Comparison of ENCODE assay signal across 8 mouse cellular contexts in genomic region chr9:13296274-13297121, GRCm38 (mm10). TPM values are rescaled to one million over a fixed set of nuclear protein-coding genes. Genes with fewer than 3 reads are reported as not detected.
DNase-seq lines count a peak whose midpoint lies in the region; ATAC-seq and TF ChIP-seq lines count a peak whose summit lies in the region.

No protein-coding gene starts in this region.

- H3K9ac ChIP-seq in ES-Bruce4 (ENCODE audit: low read depth, poor library complexity, severe bottlenecking) = no peak overlapping the region
- peak overlapping the region; percentile 53 for H3K9ac ChIP-seq in forebrain, embryonic 12.5 days
- H3K9ac ChIP-seq in heart, postnatal 0 days (replicated peaks; ENCODE audit: low read depth, low read length) = peak overlapping the region; percentile 72
- H3K9ac ChIP-seq in liver, embryonic 16.5 days (ENCODE audit: low read depth, low read length) = peak overlapping the region; percentile 61
- H3K9ac ChIP-seq in neural tube, embryonic 12.5 days = peak overlapping the region; percentile 70
- H3K9ac ChIP-seq in stomach, postnatal 0 days (ENCODE audit: low read length) = peak overlapping the region; percentile 69

- TF ChIP-seq EP300 in ES-Bruce4 (IDR thresholded peaks at IDR 0.05; ENCODE audit: insufficient read depth, low read depth, low read length) = no peak
- TF ChIP-seq EP300 in heart, postnatal 0 days (IDR thresholded peaks at IDR 0.05; ENCODE audit: low read depth) = no peak
- TF ChIP-seq EP300 in stomach, postnatal 0 days (optimal IDR thresholded peaks at IDR 0.05) = no peak

- H3K4me1 ChIP-seq in ES-Bruce4 (ENCODE audit: control insufficient read depth, insufficient read depth, low read length) = no peaks in the 10 kb centered on the region
- H3K4me1 ChIP-seq in forebrain, embryonic 12.5 days = peaks cover 39% of the 10 kb centered on the region
- peaks cover 30% of the 10 kb centered on the region for H3K4me1 ChIP-seq in heart, postnatal 0 days (ENCODE audit: control insufficient read depth, insufficient read depth)
- peaks cover 18% of the 10 kb centered on the region for H3K4me1 ChIP-seq in liver, embryonic 16.5 days (ENCODE audit: control insufficient read depth, low read depth, low read length)
- H3K4me1 ChIP-seq in neural tube, embryonic 12.5 days = peaks cover 42% of the 10 kb centered on the region
- H3K4me1 ChIP-seq in stomach, postnatal 0 days (replicated peaks; ENCODE audit: control insufficient read depth, insufficient read depth) = peaks cover 13% of the 10 kb centered on the region; the same call in 1 of the 2 replicates

- TF ChIP-seq CTCF in ES-Bruce4 (IDR thresholded peaks at IDR 0.05; ENCODE audit: low read depth, low read length) = peak; percentile 24
- TF ChIP-seq CTCF in heart, postnatal 0 days (IDR thresholded peaks at IDR 0.05; ENCODE audit: low read depth) = peak; percentile 72
- peak; percentile 88 for TF ChIP-seq CTCF in stomach, postnatal 0 days (IDR thresholded peaks at IDR 0.05; ENCODE audit: low read depth)

- peak overlapping the region; percentile 71 for H3K4me2 ChIP-seq in forebrain, embryonic 12.5 days
- peak overlapping the region; percentile 94 for H3K4me2 ChIP-seq in heart, postnatal 0 days (ENCODE audit: low read depth, low read length)
- H3K4me2 ChIP-seq in liver, embryonic 16.5 days (ENCODE audit: low read depth, low read length) = peak overlapping the region; percentile 83
- peak overlapping the region; percentile 96 for H3K4me2 ChIP-seq in neural tube, embryonic 12.5 days (replicated peaks)
- H3K4me2 ChIP-seq in stomach, postnatal 0 days (replicated peaks; ENCODE audit: low read depth) = peak overlapping the region; percentile 97

- peak; percentile 68 for DNase-seq in c-Kit-positive CD71-positive TER-119-positive erythroid progenitor cells, embryonic 14.5 days (ENCODE audit: low spot score)
- DNase-seq in heart, postnatal 0 days (ENCODE audit: low spot score) = peak; percentile 92
- DNase-seq in kidney, postnatal 4 days = peak; percentile 91 to 95
- peak; percentile 91 for DNase-seq in stomach, postnatal 0 days (ENCODE audit: low spot score)

- no peak overlapping the region for H3K27ac ChIP-seq in ES-Bruce4 (ENCODE audit: insufficient read depth, low read length)
- H3K27ac ChIP-seq in forebrain, embryonic 12.5 days = peak overlapping the region; percentile 86
- peak overlapping the region; percentile 87 for H3K27ac ChIP-seq in heart, postnatal 0 days (ENCODE audit: low read depth)
- H3K27ac ChIP-seq in liver, embryonic 16.5 days (ENCODE audit: low read length) = no peak overlapping the region
- peak overlapping the region; percentile 63; the same call in 1 of the 2 replicates for H3K27ac ChIP-seq in neural tube, embryonic 12.5 days
- peak overlapping the region; percentile 82 for H3K27ac ChIP-seq in stomach, postnatal 0 days (replicated peaks)

- H3K9me3 ChIP-seq in ES-Bruce4 (replicated peaks; ENCODE audit: control insufficient read depth, insufficient read depth, low read length, poor library complexity, severe bottlenecking) = no peaks in the 10 kb centered on the region
- no peaks in the 10 kb centered on the region for H3K9me3 ChIP-seq in forebrain, embryonic 12.5 days
- H3K9me3 ChIP-seq in heart, postnatal 0 days (replicated peaks; ENCODE audit: control insufficient read depth, low read length) = no peaks in the 10 kb centered on the region
- H3K9me3 ChIP-seq in liver, embryonic 16.5 days (replicated peaks; ENCODE audit: control insufficient read depth, low read length) = no peaks in the 10 kb centered on the region
- H3K9me3 ChIP-seq in neural tube, embryonic 12.5 days = no peaks in the 10 kb centered on the region
- H3K9me3 ChIP-seq in stomach, postnatal 0 days (ENCODE audit: control insufficient read depth, low read length) = no peaks in the 10 kb centered on the region

- H3K36me3 ChIP-seq in ES-Bruce4 (ENCODE audit: control insufficient read depth, insufficient read depth, low read length, poor library complexity, severe bottlenecking) = no peaks in the 10 kb centered on the region
- no peaks in the 10 kb centered on the region for H3K36me3 ChIP-seq in forebrain, embryonic 12.5 days (replicated peaks)
- no peaks in the 10 kb centered on the region for H3K36me3 ChIP-seq in heart, postnatal 0 days (replicated peaks; ENCODE audit: control insufficient read depth, insufficient read depth, low read length)
- H3K36me3 ChIP-seq in liver, embryonic 16.5 days (ENCODE audit: control insufficient read depth, insufficient read depth) = no peaks in the 10 kb centered on the region
- H3K36me3 ChIP-seq in neural tube, embryonic 12.5 days = no peaks in the 10 kb centered on the region
- H3K36me3 ChIP-seq in stomach, postnatal 0 days (ENCODE audit: control insufficient read depth, insufficient read depth, low read length) = no peaks in the 10 kb centered on the region

- peak; percentile 92 for ATAC-seq in forebrain, embryonic 12.5 days (ENCODE audit: low FRiP score)
- peak; percentile 93 for ATAC-seq in heart, postnatal 0 days (ENCODE audit: insufficient read depth, low read depth)
- peak; percentile 86 for ATAC-seq in liver, embryonic 16.5 days (ENCODE audit: low read depth)
- peak; percentile 91 for ATAC-seq in neural tube, embryonic 12.5 days (ENCODE audit: low FRiP score, low read depth)
- peak; percentile 98 for ATAC-seq in stomach, postnatal 0 days (ENCODE audit: low FRiP score, low TSS enrichment)

- WGBS in forebrain, embryonic 12.5 days = 0% methylated on average over 28 of the region's 28 CpGs
- WGBS in heart, postnatal 0 days = under 1% methylated on average over 28 of the region's 28 CpGs
- under 1% methylated on average over 28 of the region's 28 CpGs for WGBS in liver, embryonic 16.5 days (ENCODE audit: insufficient replicate concordance)
- under 1% methylated on average over 28 of the region's 28 CpGs for WGBS in neural tube, embryonic 12.5 days
- WGBS in stomach, postnatal 0 days = 1% methylated on average over 28 of the region's 28 CpGs

- peak overlapping the region; percentile 59 for H3K4me3 ChIP-seq in ES-Bruce4 (ENCODE audit: low read depth, low read length)
- peak overlapping the region; percentile 50 for H3K4me3 ChIP-seq in forebrain, embryonic 12.5 days (replicated peaks)
- peak overlapping the region; percentile 66 for H3K4me3 ChIP-seq in heart, postnatal 0 days (ENCODE audit: low read depth, low read length)
- H3K4me3 ChIP-seq in liver, embryonic 16.5 days (ENCODE audit: low read depth, low read length) = peak overlapping the region; percentile 64
- peak overlapping the region; percentile 64 for H3K4me3 ChIP-seq in neural tube, embryonic 12.5 days
- H3K4me3 ChIP-seq in stomach, postnatal 0 days (ENCODE audit: low read depth, low read length) = peak overlapping the region; percentile 66

- TF ChIP-seq POLR2A in ES-Bruce4 (IDR thresholded peaks at IDR 0.05; ENCODE audit: insufficient read depth, low read length) = no peak

- H3K27me3 ChIP-seq in ES-Bruce4 (ENCODE audit: control insufficient read depth, insufficient read depth, low read length, poor library complexity, severe bottlenecking) = peaks cover 7% of the 10 kb centered on the region
- H3K27me3 ChIP-seq in forebrain, embryonic 12.5 days = peaks cover 8% of the 10 kb centered on the region; the same call in 1 of the 2 replicates
- no peaks in the 10 kb centered on the region for H3K27me3 ChIP-seq in heart, postnatal 0 days (ENCODE audit: control insufficient read depth, insufficient read depth, low read length)
- H3K27me3 ChIP-seq in liver, embryonic 16.5 days (ENCODE audit: control insufficient read depth, insufficient read depth, low read depth, low read length) = no peaks in the 10 kb centered on the region
- no peaks in the 10 kb centered on the region for H3K27me3 ChIP-seq in neural tube, embryonic 12.5 days (replicated peaks)
- no peaks in the 10 kb centered on the region for H3K27me3 ChIP-seq in stomach, postnatal 0 days (ENCODE audit: control insufficient read depth, insufficient read depth, low read length)

RNA-seq across cellular contexts. Expression of gene Maml2, which starts 1.3 kb away (rescaled TPM):
- polyA plus RNA-seq in ES-Bruce4 (2011; ENCODE audit: insufficient read depth, insufficient read length, low read depth, missing spikeins) = 1.4 and 1.9 TPM in 2 replicates
- polyA plus RNA-seq in forebrain, embryonic 12.5 days (2016; fragmentation: Nextera tagmentation; extraction: Ambion mirVana) = 10.4 and 11.8 TPM in 2 replicates
- total RNA-seq in heart, postnatal 0 days (2014; rRNA removed; ENCODE audit: low replicate concordance) = 7.0 and 10.4 TPM in 2 replicates
- polyA plus RNA-seq in heart, postnatal 0 days (2015; fragmentation: Nextera tagmentation; extraction: Ambion mirVana) = 6.0 and 6.2 TPM in 2 replicates
- polyA plus RNA-seq in liver, embryonic 16.5 days (2015; fragmentation: Nextera tagmentation; extraction: Ambion mirVana) = 0.90 and 0.96 TPM in 2 replicates
- polyA plus RNA-seq in neural tube, embryonic 12.5 days (2016; fragmentation: Nextera tagmentation; extraction: Ambion mirVana) = 13.9 and 14.3 TPM in 2 replicates
- 4.0 and 4.3 TPM in 2 replicates for polyA plus RNA-seq in stomach, postnatal 0 days (2015; fragmentation: Nextera tagmentation; extraction: Ambion mirVana)

RNA-seq across cellular contexts. Expression of gene Ccdc82, which starts 49.7 kb away (rescaled TPM):
- 4.8 and 5.6 TPM in 2 replicates for polyA plus RNA-seq in ES-Bruce4 (2011; ENCODE audit: insufficient read depth, insufficient read length, low read depth, missing spikeins)
- 15.4 and 16.0 TPM in 2 replicates for polyA plus RNA-seq in forebrain, embryonic 12.5 days (2016; fragmentation: Nextera tagmentation; extraction: Ambion mirVana)
- 7.9 and 10.7 TPM in 2 replicates for total RNA-seq in heart, postnatal 0 days (2014; rRNA removed; ENCODE audit: low replicate concordance)
- 4.1 and 4.5 TPM in 2 replicates for polyA plus RNA-seq in heart, postnatal 0 days (2015; fragmentation: Nextera tagmentation; extraction: Ambion mirVana)
- polyA plus RNA-seq in liver, embryonic 16.5 days (2015; fragmentation: Nextera tagmentation; extraction: Ambion mirVana) = 8.8 and 9.7 TPM in 2 replicates
- 13.4 and 14.4 TPM in 2 replicates for polyA plus RNA-seq in neural tube, embryonic 12.5 days (2016; fragmentation: Nextera tagmentation; extraction: Ambion mirVana)
- polyA plus RNA-seq in stomach, postnatal 0 days (2015; fragmentation: Nextera tagmentation; extraction: Ambion mirVana) = 4.4 and 4.7 TPM in 2 replicates

RNA-seq across cellular contexts. Expression of gene Jrkl, which starts 50.9 kb away (rescaled TPM):
- polyA plus RNA-seq in ES-Bruce4 (2011; ENCODE audit: insufficient read depth, insufficient read length, low read depth, missing spikeins) = 8.8 and 10.6 TPM in 2 replicates
- polyA plus RNA-seq in forebrain, embryonic 12.5 days (2016; fragmentation: Nextera tagmentation; extraction: Ambion mirVana) = 13.7 and 15.4 TPM in 2 replicates
- total RNA-seq in heart, postnatal 0 days (2014; rRNA removed; ENCODE audit: low replicate concordance) = 1.5 and 5.5 TPM in 2 replicates
- 7.7 and 8.1 TPM in 2 replicates for polyA plus RNA-seq in heart, postnatal 0 days (2015; fragmentation: Nextera tagmentation; extraction: Ambion mirVana)
- 1.8 and 2.4 TPM in 2 replicates for polyA plus RNA-seq in liver, embryonic 16.5 days (2015; fragmentation: Nextera tagmentation; extraction: Ambion mirVana)
- 12.7 and 14.6 TPM in 2 replicates for polyA plus RNA-seq in neural tube, embryonic 12.5 days (2016; fragmentation: Nextera tagmentation; extraction: Ambion mirVana)
- 6.5 and 7.2 TPM in 2 replicates for polyA plus RNA-seq in stomach, postnatal 0 days (2015; fragmentation: Nextera tagmentation; extraction: Ambion mirVana)

Comparison
In these comparisons a context has a peak if more than half of its experiments do, and no peak if none do; other contexts are left out.
1. H3K27ac ChIP-seq: peak in forebrain, embryonic 12.5 days (single experiment), heart, postnatal 0 days (single experiment), neural tube, embryonic 12.5 days (single experiment) and stomach, postnatal 0 days (single experiment); none in ES-Bruce4 (single experiment) and liver, embryonic 16.5 days (single experiment).
2. CTCF ChIP-seq: peak in every context shown above with its lines; median percentile 88 in stomach, postnatal 0 days; 72 in heart, postnatal 0 days; 24 in ES-Bruce4.
3. Peak in every context shown above with its lines, with median percentiles within 50 percentile points of each other: H3K4me3 ChIP-seq, DNase-seq, ATAC-seq and H3K4me2 ChIP-seq.